Mouse (Mus musculus) urinary bladder, adult 18-20 months (tissue): Measurements from ENCODE around the gene Npas3.
A peak's percentile ranks its signal among the peaks of the same experiment; 100 is the strongest.
"Not testable (repeated sequence)": the region's sequence is repeated elsewhere in the genome, so short reads cannot be mapped to it uniquely, and the experiment has no call there.

ENCODE experiments used
- DNase-seq, 2 experiments: peaks; one replicate each; pipeline ENCODE4 v3.0.0; 2022; ENCODE audit warnings: low spot score in 2 of 2, mixed read lengths in 2 of 2

The Npas3 gene

DNA sequence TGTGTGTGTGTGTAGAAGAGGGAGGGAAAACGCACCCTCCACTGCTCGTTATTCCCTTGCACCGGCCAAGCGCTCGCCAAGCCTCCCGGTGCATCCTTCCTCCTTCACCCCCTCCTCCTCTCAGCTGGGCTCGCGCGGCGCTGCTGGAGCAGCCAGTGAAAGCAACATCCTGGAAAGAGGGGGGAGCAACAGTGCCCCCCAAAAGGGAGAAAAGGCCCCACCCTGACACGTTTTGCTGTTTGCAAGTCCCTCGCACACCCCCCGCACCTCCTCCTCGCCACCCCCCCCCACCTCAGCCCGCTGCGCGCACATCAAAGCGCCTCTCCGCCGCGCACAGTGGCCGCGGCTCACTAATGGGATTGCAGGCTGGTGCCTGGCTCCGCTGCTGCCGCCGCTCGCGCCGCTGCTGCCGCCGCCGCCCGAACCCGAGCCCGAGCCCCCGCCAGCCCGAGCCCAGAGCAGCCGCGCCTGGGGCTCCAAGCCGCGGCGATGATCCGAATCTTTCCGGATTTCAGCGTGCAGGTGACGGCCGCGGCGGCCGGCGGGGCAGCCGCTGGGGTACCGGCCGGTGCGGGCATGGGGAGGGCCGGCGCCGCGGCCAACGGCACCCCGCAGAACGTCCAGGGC, at the start of gene Npas3:
Gene Npas3, plus strand, starts transcription at position 577 of the 627 bp plus-strand sequence.
- peak in 1 of 2 experiments; percentile 3 for DNase-seq

DNA sequence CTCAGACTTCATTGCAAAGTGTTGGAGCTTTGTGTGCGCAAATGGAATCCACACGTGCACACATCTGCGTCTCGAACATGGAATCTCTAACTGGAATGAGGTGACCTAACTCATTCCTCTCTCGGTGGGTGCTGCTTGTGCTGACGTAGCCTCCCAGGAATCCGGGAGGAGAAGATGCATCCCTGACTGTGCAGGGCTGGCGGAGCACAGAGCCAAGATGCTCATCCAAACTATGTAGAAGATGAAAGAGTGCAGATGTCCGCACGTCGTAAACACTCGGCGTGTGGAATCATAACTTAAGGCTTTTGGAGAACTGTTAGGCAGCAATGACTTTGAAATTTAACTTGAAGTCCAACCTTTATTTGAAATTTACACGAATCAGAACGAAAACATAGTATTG, 31.3 kb upstream of the Npas3 start:
- DNase-seq, result no peak

DNA sequence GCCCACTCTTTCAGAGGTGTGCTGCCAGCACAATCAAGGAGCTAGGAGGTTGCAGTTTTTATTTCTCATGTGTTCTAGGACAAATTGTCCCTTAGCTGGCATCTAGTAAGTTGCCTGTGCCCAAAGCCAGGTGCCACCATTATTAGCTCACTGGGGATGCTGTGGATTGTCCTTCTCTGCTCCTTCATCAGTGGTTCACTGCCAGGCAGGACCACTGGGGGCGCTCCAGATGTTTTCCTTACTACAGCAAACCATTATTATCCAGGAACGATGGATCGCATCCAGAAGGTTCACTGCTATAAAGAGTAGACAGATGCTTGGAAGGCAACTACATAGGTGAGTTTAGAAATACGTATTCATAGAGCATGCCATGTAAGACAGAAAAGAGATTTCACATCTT, 25.7 kb upstream of the Npas3 start:
- no peak for DNase-seq

DNA sequence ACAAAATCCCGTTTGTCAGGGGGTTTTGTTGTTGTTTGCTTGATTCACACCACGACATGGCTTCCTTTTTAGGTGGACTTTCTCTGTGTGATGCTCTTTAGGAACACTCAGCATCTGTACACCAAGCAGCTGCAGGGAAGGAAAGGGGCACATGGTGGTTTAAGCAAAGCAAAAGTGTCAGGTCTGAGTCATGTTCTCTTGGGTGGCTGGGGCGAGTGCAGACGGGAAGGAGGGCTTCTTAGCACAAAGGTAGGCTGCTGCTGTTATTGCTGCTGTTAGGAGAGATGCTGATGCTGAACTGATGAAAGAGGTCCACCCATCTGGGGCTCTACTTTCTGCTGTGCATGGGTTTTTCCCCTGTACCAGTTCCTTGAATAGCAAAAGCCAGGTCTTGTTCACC, 21.1 kb upstream of the Npas3 start:
- no peak for DNase-seq

DNA sequence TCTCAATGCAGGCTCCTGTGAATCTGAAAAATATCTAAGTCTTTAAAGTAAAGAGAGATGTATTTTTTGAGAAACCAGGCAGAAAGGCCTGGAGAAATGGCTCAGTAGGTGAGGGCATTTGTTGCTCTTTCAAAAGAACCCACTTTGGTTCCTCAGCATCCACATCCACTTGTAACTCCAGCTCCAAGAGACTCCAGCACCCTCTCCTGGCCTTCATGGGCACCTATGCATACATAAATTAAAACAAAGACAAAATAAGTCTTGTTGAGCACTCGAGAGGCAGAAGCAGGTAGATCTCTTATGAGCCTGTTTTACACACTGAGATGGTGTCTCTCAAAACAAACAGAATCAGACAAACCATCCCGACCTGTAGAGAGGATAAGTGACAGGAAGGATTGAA, 19.1 kb upstream of the Npas3 start:
- DNase-seq, result no peak

DNA sequence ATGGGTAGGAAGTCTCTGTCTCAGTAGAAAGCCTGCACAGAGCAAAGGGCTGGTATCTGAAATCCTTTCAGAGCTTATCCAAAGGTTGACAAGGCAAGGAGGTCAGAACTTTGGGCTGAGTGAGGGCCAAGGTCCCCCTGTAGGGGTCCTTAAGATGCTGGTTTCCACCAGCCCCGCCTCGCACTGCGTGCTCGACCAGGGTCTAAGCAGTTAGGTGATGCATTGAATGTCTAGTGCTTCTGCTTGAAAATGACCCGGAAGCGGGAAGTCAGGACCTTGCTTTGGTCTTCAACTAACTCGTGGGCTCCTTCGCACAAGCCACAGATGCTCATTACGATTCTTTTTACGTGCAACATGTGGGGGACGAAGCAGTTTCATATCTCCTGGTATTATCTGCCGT, 2.3 kb upstream of the Npas3 start:
- DNase-seq, result no peak

DNA sequence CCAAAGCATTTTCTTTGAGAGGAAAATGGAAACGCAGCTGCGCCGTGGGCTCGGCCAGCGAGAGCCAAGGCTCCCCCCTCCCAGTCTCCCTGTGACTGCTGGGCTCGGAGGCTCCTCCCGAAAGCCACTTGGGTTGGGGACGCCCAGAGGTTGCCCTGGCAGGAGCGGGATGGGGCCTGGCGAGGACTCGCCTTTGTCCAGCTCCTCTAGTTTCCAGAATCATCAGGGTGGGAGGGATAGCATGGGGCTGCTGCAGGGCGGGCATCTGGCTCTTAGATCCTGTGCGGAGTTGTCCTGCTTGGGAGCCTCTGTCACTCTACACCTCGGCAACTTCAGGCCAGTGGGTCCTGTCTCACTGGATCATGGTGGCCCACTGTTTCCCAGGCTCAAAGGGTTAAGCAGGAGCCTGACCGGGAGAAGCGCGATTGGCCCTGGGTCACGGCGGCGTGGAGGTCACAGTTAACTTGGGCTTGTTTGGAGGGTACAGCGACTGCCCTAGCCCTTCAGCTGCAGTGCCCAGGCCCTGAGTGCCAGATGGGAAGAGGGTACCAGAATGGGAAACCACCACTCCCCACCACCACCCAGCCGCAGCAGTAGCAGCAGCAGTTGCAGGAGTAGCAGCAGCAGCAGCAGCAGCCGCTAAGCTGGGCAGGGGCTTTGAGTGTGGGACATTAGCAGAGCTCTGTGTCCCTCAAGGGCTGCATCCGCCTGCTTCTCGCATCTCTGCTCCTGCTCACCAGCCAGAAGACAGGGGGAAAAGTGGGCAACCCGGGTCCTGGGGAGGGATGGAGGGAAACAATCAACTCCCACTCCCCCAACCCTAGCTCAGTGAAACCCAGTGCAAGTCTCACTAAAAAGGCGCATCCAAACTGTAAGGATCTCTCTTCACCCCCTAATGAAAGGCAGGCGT, 1.6 kb upstream of the Npas3 start:
- peak in 1 of 2 experiments; percentile 1 for DNase-seq

DNA sequence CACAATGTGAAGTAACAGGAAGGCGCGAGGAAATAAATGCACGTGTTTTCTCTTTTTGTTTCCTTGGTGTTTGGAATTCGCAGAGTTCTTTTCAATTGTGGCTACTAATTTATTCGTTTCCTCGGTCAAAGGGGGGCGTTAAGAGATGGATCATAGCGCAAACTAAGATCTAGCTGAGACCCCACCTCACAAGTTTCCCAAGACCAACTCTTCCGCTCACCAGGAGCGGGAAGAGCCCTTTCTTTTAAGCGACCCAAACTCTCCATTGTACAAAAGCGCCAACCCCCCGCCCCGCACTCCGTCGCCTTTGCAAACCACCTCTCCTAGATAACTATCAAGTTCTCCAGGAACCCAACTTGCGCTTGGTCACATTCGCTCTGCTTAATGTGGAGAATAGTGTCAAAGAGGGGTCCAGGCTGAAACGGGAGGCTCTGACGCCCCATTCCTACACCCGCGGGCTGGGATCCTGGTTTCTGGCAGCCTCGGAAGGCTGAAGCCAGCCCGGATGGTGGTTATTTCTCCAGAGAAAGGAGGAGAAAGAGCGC, 914 bp upstream of the Npas3 start:
- no peak for DNase-seq

DNA sequence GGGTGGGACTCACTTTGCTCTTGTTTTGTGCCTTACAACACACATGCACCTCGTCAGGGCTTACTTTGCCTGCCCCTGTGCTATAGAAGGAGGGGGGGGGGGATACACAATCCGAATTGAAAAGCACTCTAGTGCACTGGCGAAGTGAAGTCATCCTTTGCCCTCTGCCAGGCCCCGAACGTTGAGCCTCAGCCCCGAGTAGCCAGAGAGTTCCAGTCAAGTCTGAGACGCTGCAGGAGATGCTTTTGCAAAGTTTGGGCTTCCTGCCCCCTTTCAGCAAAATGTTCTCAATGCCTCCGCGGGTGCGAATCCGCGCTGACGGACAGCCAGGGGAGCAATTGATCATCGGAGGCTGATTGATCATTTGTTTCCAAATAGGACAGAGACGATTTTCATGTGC, 319 bp downstream of the Npas3 start:
- DNase-seq, result peak in 1 of 2 experiments; percentile 12

DNA sequence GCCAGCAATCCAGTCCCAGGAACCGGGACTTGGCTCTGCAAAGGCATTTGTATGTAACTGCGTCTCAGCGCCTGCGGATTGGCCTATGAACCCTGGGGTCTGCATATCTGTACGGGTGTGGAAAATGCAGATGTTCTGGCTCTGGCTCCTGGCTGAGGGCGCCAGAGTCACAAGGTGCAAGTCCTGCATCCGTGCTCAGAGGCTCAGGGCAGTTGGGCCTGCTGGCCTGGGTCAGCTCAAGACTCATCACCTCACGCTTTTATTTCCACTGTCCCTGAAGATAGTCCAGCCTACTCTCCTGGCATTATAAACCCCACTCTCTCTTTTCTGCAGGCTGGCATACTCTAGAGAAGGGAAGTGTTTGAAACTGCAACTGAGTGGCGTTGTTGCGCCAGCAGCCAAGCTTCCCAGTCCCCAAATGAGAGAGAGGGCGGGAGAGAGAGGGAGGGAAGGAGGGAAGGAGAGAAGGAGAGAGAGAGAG, 3.3 kb downstream of the Npas3 start:
- peak in 1 of 2 experiments; percentile 9 for DNase-seq

DNA sequence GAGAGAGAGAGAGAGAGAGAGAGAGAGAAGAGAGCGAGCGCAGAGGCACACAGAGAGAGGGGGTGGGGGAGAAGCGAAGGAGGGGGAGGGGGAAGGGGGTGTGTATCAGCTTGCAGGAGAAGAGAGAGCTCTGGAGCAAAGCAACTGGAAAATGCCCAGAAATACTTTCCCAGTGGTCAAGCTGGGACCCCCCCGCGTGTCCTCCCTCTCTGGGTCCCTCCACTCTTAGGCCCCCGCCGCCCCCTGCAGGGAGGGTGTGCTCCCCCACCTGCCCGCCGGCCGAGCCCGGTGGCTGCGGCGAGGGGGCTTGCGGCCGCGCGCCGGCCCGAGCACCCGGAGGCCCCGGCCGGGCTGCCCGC, 3.7 kb downstream of the Npas3 start:
- DNase-seq, result no peak

DNA sequence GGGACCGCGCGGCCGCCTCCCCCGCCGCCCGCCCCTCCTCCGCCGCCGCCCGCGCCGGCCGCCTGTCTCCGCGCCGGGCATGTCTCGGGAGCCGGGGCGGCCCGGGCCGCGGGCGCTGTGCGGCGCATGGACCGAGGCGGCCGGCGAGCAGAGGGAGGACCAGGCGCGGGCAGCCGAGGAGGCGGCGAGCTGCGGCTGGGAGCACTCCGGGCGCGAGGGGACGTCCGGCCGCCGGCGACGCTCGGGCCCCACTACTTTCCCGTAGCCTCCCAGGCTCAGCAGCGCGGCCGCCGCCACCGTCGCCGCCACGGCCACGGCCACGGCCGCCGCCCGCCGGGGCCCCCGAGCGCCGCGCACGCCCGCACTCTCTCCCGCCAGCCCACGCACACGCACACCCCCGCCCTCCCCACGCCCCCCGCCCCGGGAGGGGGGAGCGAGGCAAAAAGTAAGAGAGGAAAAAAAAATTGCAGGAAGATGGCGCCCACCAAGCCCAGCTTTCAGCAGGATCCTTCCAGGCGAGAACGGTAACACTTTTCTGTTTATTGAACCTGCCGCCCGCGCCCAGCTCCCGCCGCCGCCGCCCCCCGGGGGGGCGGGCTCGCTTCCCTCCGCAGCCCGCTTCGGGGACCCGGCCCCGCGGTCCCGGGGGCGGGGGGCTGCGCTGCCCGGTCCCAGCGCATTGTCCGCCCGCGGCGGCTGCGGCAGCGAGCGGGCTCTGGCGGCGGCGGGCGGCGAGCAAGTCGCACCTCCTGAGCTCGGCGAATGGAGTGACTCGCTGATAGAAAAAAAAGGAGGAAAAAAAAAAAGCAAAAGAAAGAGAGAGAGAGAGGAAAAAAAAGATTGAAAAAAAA, 4.3 kb downstream of the Npas3 start:
- peak in 1 of 2 experiments; percentile 16 for DNase-seq

DNA sequence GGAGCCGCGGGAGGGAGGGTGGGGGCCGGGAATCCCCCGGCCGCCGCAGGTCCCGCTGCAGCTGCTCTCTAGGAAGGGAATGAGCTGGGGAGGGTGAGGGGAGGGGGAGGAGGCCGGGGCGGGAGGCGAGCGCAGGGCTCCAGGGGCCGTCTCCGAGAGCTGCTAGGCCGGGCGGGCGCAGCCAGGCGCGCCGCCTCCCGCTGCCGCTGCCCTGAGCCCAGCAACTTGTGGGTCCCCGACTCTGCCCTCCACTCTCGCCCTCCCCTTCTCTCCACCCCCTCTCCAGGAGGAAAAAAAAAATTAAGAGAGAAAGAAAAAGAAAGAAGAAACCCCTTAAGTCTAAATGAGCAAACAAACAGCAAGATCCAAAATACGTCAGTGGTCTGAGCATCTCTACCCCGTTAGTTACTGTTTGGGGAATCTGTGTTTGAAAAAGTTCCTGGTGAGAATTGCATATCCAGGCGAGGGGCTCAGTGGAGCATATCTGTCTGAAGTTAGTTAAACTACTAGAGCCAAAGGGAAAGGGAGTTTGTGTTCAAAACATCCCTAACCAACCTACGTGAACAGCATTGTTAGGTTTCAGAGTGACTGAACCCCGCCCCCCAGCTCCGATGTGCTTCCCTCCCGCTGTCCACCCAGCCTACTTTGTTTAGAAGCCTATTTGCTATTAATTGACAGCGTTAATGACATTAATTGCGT, 5.1 kb downstream of the Npas3 start:
- DNase-seq, result peak in 1 of 2 experiments; percentile 9

DNA sequence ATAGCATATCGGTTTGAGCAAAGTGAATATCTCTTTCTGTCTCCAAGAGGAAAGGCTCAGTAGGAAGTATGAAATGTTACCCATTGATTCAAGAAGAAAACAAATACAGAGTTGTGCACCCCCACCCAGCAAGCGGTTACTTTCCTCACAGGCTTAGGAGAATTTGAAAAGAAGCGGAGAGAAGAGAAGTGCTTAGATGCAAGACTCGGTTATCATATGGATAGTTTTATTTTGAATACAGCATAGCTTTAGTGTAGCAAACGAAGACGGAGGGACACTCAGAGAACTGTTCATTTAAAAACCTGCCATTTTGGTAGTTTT, 5.6 kb downstream of the Npas3 start:
- DNase-seq, result no peak

DNA sequence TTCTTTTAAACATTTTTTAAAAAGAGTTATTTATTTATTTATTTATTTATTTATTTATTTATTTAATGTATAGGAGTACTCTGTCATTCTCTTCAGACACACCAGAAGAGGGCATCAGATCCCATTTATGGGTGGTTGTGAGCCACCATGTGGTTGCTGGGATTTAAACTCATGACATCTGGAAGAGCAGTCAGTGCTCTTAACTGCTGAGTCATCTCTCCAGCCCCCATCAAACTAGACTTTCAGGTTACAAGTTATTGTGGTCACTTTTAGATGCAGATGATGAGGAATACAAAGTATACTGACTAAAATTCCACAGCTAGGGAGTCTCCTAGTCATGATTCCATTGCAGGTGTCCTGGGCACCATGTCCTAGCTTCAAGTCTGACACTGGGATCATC, 26.0 kb downstream of the Npas3 start:
- DNase-seq, result not testable (repeated sequence)

DNA sequence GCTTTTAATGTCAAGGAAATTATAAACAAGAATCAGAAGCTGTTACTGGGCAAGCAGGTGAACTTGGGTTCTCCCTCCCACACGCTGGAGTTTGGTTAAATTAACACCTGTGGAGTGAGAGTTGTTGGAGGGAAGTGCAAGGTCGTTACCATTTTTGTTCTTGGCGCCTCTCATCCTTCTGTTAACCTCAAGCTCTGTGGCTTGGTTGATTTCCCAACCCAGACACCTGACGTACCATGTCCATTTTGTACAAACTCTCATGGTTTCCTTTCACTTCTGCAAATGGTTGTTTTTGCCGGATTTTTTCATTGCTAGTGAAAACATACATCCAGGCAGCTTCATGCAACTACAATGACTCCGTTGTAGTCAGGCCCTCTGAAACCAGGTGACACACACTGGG, 28.9 kb downstream of the Npas3 start:
- no peak for DNase-seq

DNA sequence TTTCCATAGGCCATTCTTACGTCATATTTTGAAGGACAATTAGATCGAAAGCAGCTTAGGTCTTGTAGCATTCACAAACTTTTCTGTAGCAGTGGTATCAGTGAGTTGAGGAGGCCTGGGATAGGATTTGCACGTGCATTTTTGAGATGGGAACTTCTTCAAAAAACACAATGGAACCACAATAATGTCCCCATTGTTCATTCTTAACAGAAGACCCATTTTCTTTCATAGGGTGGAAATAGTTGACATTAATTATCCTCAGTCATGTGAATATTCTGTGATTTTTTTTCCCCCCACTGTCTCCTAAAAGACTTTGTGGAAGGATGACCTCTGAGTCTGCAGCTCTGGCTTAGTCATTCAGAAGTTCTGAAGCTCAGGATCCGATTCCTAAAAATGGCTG, 41.9 kb downstream of the Npas3 start:
- DNase-seq, result no peak

DNA sequence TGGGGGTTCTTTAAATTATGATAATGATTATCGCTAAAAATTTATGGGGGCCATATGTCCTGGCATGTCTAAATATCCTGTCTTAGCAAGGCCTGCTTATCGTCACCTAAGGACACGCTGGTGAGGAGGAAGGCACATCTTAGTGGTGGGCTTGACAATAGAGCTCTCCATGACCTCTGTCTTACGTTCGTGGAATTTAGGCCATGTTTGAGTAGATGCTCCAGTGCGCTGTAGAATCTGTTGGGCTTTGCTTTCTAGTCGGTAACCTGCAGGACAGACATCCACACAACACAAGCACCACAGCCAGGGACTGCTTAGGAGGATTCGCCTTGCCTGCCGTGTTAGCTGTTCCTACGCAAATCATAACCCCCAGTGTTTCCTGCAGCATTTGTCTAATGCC, 42.4 kb downstream of the Npas3 start:
- no peak for DNase-seq

DNA sequence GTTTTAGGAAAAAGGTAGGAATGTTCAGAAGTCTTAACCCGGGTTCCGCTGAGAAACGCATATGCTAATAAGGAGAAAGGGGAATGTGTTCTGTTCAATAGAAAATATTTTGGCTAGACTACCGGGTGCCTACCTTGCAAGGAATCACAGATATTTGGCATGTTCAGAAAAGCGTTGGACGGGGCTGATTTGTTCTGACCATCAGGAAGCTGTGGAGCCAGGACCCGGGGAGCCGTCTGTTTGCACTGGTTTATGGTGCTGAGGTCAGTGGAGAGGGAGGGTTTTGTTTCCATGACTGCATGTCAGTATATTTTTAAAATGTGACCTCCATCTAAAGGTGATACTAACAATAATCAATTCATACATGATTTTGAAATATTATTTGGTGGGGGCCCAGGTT, 43.5 kb downstream of the Npas3 start:
- DNase-seq, result no peak

DNA sequence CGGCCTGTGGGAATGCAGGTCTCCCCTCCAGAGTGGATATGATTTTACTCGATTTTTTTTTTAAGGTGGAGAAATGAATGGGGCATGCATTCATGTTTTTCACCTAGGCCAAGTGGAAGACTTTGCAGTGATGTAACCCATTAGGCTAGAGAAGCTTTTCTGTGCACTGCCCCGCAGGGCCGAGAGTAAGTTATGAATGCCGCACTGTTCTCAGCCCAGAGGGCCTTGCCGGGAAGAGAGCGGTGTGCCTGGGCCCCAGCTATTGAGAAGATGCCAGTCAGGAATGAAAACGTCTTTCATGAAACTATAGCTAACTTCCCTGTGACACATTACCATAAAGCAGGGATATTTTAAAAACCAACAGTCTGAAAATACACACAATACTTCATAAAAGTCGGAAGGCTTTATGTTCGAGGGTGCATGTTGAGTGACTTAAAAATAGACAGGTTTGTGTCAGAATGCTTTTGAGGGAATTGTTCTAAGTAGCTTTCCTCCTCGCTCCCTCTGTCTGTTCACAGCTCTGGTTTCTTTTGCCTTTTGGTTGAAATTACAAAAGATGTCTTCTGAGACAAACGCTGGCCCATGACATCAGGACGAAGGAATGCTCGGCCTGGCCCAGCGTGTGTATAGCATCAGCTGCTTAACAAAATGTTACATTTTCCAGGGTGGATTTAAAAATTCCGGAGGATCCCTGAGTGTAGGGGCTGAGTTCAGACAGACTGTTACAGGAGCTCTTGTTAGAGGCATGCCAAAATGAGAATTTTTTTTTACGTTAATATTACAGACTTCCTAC, 44.2 kb downstream of the Npas3 start:
- DNase-seq, result no peak

DNA sequence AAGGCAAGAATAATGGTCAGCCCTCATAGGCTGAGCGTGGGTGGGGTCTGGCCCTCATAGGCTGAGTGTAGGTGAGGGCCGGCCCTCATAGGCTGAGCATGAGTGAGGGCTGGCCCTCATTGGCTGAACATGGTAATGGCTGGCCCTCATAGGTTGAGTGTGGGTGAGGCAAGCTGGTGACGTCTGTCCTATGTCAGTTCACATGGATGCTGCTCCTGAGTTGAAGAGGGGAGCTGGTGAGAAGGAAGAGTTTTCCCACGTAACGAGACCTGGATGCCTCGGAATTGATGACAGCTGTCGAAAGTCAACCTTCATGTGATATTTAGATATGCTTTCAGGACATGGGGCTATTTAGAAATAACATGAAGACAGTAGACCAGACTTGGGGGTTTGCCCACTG, 45.5 kb downstream of the Npas3 start:
- no peak for DNase-seq
